Mouse (Mus musculus) mammary gland, adult 2 months (tissue): ENCODE measurements around the gene Mfap4. TPM values are rescaled to one million over a fixed set of nuclear protein-coding genes. Genes with fewer than 3 reads are reported as not detected.

Source experiments
- polyA plus RNA-seq: library from polyadenylated mRNA; depleted of rRNA; stranded (reverse); fragments of >200 nt; gene quantifications from 2 replicates; pipeline ENCODE4 v1.2.3, GENCODE M21; 2012; ENCODE audit warnings: low replicate concordance; rRNA removed

Mfap4 gene
- polyA plus RNA-seq: 38.3 and 112 TPM in 2 replicates

DNA sequence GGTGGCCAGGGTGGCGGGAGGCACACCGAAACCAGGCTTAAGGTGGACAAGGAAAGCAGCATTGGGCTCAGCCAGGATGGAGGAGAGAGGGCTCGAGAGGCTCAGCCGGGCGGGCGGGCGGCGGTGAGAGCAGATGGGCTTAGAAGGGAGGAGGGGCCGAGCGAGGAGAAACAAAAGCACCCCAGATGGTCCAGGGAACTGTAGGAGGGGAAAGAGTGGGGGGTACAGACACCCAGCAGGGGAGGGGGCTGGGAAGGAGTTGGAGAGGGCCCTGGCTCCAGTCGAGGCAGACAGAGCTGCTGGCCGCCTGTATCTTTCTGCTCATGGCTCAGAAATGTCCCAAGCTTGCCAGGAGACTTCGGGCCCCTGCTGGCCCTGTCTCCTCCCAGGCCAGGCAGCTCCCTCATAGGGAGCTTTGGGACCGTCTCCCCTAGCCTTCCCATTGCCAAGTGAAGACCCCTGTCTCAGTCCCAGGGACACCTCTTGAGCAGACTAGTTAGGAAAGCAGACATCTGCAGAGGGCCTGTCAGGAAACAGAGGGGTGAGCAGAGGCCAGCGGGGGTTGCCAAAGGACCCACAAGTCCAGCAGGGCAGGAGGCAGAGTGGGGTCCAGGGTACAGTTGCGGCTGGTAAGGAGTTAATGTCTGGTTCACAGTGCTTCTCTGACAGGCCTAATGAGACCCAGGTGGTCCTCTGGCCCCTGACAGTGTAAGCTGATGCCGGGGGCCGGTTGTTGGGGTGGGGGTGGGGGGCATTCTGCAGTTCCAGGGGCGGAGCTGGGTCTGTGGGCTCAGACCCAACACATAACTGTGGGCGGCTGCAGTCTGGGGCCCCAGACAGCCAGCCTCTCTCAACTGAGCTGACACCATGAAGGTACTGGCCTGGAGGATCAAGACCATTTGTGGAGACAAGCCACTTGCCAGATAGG lies at the start of gene Mfap4:
Gene Mfap4, plus strand, starts transcription at position 819 of the 928 bp plus-strand sequence.

DNA sequence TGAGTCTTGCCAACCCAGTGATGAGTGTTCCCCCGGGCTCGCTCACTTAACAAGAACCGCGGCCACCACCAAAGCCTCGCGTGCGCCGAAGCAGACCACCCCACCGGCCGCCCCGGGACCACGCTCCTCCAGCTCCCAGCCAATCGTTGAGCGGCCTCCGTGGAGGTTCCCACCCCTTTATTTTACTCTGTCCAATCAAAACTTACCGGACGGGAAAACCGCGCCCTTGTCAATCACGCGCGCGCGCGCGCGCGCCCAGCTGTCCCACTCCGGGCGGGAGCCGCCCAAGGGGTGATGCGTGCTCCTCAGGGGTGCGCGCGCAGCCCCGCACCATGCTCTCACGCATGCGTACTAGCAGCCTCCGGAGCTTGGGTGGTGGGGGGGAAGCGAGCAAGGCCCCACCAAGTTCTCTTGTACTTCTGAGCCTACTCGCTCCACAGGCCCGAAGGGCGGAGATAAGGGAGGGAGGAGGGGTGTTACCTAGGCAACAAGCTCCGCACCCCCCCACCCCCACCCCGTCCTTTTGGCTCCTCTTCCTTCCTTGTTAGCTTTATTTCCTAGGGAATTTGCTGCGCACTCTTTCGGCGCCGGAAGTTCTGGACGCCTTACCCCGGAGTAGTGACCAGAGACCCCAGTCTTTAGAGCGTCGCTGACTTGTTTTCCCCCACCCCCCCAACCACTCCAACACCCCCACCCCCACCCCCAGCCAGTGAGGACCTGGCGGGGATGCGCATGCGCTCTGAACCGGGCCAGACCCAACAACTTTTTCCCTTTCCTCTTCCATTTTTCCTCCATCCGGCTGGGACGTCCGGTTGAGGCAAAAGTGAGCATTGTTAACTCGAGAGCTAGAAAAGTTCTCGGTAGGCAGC lies 9.1 kb downstream of the Mfap4 start, which contains the start of gene Mapk7:
Gene Mapk7, minus strand, starts transcription at position 278 of the 869 bp plus-strand sequence.

DNA sequence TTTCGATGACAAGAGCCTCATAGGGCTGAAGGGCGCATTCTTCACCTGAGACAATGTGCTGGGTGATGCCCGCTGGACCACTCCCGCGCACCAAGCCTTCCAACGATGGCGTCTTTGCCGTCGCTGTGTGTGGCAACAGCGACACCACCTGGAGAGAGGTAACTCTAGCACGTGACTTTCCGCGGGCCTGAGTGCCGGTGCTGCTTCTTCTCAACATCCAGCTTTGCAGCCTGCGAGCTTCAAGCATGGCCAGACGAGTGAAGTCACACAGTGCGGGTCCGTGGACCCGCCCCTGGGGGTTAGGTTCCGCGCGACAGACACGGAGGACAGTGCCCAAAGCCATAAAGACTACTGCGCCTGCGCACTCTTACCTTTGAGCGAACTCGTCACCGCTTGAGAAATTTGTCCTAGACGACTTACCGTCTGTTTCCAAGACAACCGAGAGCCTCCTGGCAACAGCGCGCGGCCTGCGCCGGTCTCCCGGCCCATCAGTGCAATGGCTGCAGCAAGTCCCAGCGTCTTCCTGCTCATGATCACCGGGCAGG lies 19.6 kb downstream of the Mfap4 start, which contains the start of gene B9d1:
Gene B9d1, plus strand, starts transcription at position 432 of the 545 bp plus-strand sequence.

Other genes starting within 250 kb of the Mfap4 start
- 75.4 and 81.7 TPM in 2 replicates for gene Aldh3a2, start 218.0 kb upstream of the Mfap4 start, polyA plus RNA-seq
- not detected in 2 replicates for gene Slc47a2, start 142.6 kb upstream of the Mfap4 start, polyA plus RNA-seq
- gene Slc47a1, start 107.1 kb upstream of the Mfap4 start, polyA plus RNA-seq: 0.53 and 2.8 TPM in 2 replicates
- gene Rnf112, start 31.3 kb upstream of the Mfap4 start, polyA plus RNA-seq: 0.09 TPM in 1 of 2 replicates, not detected in the other
- gene Mapk7, start 9.0 kb downstream of the Mfap4 start, polyA plus RNA-seq: 31.9 and 40.8 TPM in 2 replicates
- 16.0 and 20.2 TPM in 2 replicates for gene B9d1, start 19.7 kb downstream of the Mfap4 start, polyA plus RNA-seq
- 26.0 and 35.3 TPM in 2 replicates for gene Epn2, start 94.3 kb downstream of the Mfap4 start, polyA plus RNA-seq
- 35.2 and 60.2 TPM in 2 replicates for gene Grap, start 167.8 kb downstream of the Mfap4 start, polyA plus RNA-seq
- gene Fam83g, start 198.7 kb downstream of the Mfap4 start, polyA plus RNA-seq: 2.2 and 2.6 TPM in 2 replicates
- gene Slc5a10, start 235.4 kb downstream of the Mfap4 start, polyA plus RNA-seq: 0.07 TPM in 1 of 2 replicates, not detected in the other